Mouse (Mus musculus): ENCODE measurements around the gene Sel1l3. TPM values are rescaled to one million over a fixed set of nuclear protein-coding genes. Genes with fewer than 3 reads are reported as not detected.

Gene Sel1l3
- polyA plus RNA-seq, 1 experiment: 35.1 TPM

DNA sequence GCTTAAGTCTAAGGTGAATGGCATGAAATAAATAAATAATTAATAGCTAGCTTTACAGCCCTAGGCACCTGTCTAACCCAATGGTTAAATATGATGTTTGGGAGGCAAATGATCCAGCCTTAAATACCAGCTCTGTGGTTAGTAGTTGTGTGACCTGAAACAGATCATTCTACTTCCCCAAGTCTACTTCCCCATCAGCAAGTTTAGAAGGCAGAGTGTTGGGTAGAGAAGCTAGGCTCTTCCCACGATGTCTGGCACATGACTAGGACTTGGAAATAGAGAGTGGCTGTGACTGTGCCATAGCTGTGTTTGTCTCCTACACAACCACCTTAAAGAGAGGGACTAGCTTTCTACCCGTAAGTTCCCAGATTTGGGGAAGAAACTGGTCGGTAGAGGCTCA is 18.9 kb downstream of the Sel1l3 start:
- H3K27me3 ChIP-seq (ENCODE audit: control insufficient read depth, insufficient read depth, low read length): no peaks in the 10 kb centered on the region
- H3K36me3 ChIP-seq (ENCODE audit: control insufficient read depth, insufficient read depth, low read length): peaks cover 14% of the 10 kb centered on the region
- 87% methylated on average over 3 of the region's 3 CpGs for WGBS
- no peak overlapping the region for H3K4me3 ChIP-seq (ENCODE audit: low read depth, low read length)
- no peak for TF ChIP-seq CTCF (IDR thresholded peaks at IDR 0.05; ENCODE audit: extremely low read depth, insufficient read length, insufficient replicate concordance, low read depth, low read length)
- no peak for TF ChIP-seq POLR2A (IDR thresholded peaks at IDR 0.05; ENCODE audit: low read depth, low read length)
- H3K4me1 ChIP-seq (ENCODE audit: control insufficient read depth, insufficient read depth, insufficient read length, low read length): peaks cover 43% of the 10 kb centered on the region; the same call in 1 of the 2 replicates
- H3K27ac ChIP-seq (ENCODE audit: insufficient read depth, low read depth, low read length): no peak overlapping the region

DNA sequence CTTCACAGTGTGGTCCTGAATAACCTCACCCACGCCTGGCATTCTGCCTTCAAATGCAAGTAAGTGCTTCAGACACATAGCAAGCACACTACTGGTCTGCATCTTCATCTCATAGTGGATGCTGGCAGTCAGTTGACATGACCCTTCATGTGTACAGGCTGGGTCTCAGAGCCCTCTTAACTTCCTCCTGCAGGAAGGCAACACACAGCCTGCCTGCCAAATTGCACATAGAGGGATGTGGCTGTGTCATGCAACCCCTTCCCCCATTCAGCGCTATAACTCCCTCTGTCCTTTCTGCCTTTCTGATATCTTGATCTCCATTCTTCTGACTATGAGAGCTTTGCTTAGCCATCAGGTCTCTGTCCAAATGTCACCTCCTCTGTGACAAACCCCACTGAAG is 19.3 kb downstream of the Sel1l3 start:
- 82% methylated on average over 2 of the region's 2 CpGs for WGBS

DNA sequence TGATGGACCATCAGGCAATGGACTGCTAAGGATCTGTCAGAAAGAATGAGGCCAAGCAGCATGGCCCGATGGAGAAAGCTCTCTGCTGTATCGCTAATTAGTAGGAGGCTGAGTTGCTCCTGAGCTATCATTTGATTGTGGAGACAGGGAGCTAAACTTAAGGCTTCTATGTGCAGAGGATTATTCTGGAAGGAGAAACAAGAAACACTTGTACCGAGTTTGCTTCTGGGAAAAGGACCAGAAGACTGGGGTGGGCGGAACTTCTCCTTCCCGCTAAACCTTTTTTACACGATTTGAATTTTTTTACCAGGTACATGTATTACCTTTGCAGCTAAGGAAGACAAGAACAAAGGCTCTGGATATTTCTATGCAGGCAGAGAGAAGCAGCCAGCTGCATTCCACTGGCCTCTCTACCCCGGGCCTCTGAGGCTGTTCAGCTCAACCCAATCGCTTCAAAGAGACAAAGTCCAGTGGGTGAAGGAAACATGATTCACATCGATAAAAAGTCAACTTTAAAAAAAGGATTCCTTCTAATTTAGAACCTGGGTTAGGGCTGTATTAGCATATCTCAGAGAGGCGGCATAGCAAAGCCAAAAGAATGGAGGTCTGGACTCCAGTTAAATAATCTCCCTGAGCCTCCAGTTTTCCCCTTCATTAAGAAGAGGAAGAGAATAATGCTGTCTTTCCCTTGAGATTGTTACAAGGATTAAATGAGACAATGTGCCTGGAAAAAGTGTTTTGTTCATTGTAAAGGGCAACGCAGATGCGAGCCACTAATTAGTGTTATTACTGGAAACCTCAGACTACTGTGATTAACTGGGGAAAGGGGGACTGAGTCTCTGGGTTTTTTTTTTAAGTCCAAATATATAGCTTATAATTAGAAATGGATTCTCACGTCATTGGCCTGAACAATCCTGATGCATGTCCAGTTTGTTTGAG is 20.4 kb downstream of the Sel1l3 start:
- Histone ChIP-seq H3K27ac (ENCODE audit: insufficient read depth, low read depth, low read length) (peak overlapping the region; percentile 63), H3K36me3 (ENCODE audit: control insufficient read depth, insufficient read depth, low read length) (peaks cover 6% of the 10 kb centered on the region; the same call in 1 of the 2 replicates), H3K27me3 (ENCODE audit: control insufficient read depth, insufficient read depth, low read length) (no peaks in the 10 kb centered on the region), H3K4me3 (ENCODE audit: low read depth, low read length) (no peak overlapping the region), H3K4me1 (ENCODE audit: control insufficient read depth, insufficient read depth, insufficient read length, low read length) (peaks cover 36% of the 10 kb centered on the region; the same call in 1 of the 2 replicates)
- TF ChIP-seq POLR2A (IDR thresholded peaks at IDR 0.05; ENCODE audit: low read depth, low read length) (no peak), CTCF (IDR thresholded peaks at IDR 0.05; ENCODE audit: extremely low read depth, insufficient read length, insufficient replicate concordance, low read depth, low read length) (no peak)
- WGBS: 59% methylated on average over 13 of the region's 13 CpGs

More for the DNA sequence above, 19.3 kb downstream of the Sel1l3 start:
- no peaks in the 10 kb centered on the region for H3K27me3 ChIP-seq (ENCODE audit: control insufficient read depth, insufficient read depth, low read length)
- H3K36me3 ChIP-seq (ENCODE audit: control insufficient read depth, insufficient read depth, low read length): peaks cover 14% of the 10 kb centered on the region
- no peak overlapping the region for H3K27ac ChIP-seq (ENCODE audit: insufficient read depth, low read depth, low read length)
- peaks cover 43% of the 10 kb centered on the region; the same call in 1 of the 2 replicates for H3K4me1 ChIP-seq (ENCODE audit: control insufficient read depth, insufficient read depth, insufficient read length, low read length)
- TF ChIP-seq CTCF (IDR thresholded peaks at IDR 0.05; ENCODE audit: extremely low read depth, insufficient read length, insufficient replicate concordance, low read depth, low read length) (no peak), POLR2A (IDR thresholded peaks at IDR 0.05; ENCODE audit: low read depth, low read length) (no peak)
- no peak overlapping the region for H3K4me3 ChIP-seq (ENCODE audit: low read depth, low read length)

DNA sequence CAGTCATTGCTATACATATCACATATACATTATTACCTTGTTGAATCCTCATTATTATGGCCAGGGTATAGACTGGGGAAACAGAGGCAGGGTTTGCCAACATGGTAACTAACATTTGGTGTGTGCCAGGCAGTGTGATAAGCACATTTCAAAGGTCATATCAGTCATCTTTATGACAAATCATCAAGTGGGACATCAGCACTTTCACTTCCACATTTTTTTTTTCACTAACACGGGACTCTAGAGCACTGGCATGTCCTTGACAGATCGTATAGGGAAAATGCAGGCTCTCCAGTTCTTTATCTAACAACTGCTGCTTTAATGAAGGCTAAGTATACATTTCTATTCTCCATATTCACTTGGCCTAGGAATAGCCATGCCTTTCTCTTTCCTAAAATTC is 25.1 kb downstream of the Sel1l3 start:
- H3K4me3 ChIP-seq (ENCODE audit: low read depth, low read length): no peak overlapping the region

DNA sequence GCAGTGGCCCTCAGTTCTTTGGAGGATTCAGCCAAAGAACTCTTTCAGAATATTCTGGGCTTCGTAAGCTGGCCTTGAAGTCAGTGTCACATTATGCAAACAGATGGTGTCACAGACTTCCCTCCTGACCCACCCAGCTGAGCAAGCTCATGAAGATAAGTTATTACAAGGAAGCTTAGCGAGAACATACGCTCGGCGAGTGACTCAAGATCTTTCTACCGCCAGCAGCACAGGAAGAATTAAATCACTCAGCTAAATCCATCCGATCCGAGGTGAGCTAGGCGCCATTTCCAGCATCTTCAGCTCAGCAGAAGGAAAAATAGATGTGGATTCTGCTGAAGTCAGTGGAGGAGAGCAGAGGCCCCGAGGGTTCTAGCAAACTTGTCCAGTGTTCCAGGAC is 26.5 kb downstream of the Sel1l3 start:
- 58% methylated on average over 10 of the region's 10 CpGs for WGBS
- Histone ChIP-seq H3K27me3 (ENCODE audit: control insufficient read depth, insufficient read depth, low read length) (no peaks in the 10 kb centered on the region), H3K4me3 (ENCODE audit: low read depth, low read length) (no peak overlapping the region), H3K36me3 (ENCODE audit: control insufficient read depth, insufficient read depth, low read length) (peaks cover 27% of the 10 kb centered on the region), H3K4me1 (ENCODE audit: control insufficient read depth, insufficient read depth, insufficient read length, low read length) (peaks cover 7% of the 10 kb centered on the region; the same call in 1 of the 2 replicates), H3K27ac (ENCODE audit: insufficient read depth, low read depth, low read length) (peak overlapping the region; percentile 68)
- TF ChIP-seq POLR2A (IDR thresholded peaks at IDR 0.05; ENCODE audit: low read depth, low read length) (no peak), CTCF (IDR thresholded peaks at IDR 0.05; ENCODE audit: extremely low read depth, insufficient read length, insufficient replicate concordance, low read depth, low read length) (no peak)

More for the DNA sequence above, 25.1 kb downstream of the Sel1l3 start:
- TF ChIP-seq CTCF (IDR thresholded peaks at IDR 0.05; ENCODE audit: extremely low read depth, insufficient read length, insufficient replicate concordance, low read depth, low read length): no peak
- no peak for TF ChIP-seq POLR2A (IDR thresholded peaks at IDR 0.05; ENCODE audit: low read depth, low read length)
- Histone ChIP-seq H3K27me3 (ENCODE audit: control insufficient read depth, insufficient read depth, low read length) (no peaks in the 10 kb centered on the region), H3K4me1 (ENCODE audit: control insufficient read depth, insufficient read depth, insufficient read length, low read length) (peaks cover 13% of the 10 kb centered on the region; the same call in 1 of the 2 replicates), H3K36me3 (ENCODE audit: control insufficient read depth, insufficient read depth, low read length) (peaks cover 21% of the 10 kb centered on the region), H3K27ac (ENCODE audit: insufficient read depth, low read depth, low read length) (peak overlapping the region; percentile 38; the same call in 1 of the 2 replicates)
- WGBS: 15% methylated on average over 2 of the region's 2 CpGs

DNA sequence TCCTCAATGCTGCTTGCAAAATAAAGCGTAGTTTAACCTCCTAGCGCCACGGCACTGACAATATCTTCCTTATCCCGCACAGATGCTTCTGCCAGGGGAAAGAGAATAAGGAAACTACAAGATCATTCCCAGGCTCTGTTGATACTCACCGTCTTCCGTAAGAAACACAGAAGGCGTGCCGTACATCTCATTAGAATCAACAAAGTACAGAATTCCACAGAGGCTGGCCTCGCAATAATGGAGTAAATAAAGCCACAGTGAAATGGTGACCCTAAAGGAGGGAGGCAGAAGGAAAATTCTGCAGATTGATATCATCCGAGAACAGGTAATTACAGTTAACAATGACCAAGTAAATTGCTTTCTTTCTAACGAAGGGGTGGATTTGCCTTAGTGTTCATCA is 27.9 kb downstream of the Sel1l3 start:
- H3K27me3 ChIP-seq (ENCODE audit: control insufficient read depth, insufficient read depth, low read length): no peaks in the 10 kb centered on the region
- peaks cover 36% of the 10 kb centered on the region for H3K36me3 ChIP-seq (ENCODE audit: control insufficient read depth, insufficient read depth, low read length)
- peaks cover 5% of the 10 kb centered on the region; the same call in 1 of the 2 replicates for H3K4me1 ChIP-seq (ENCODE audit: control insufficient read depth, insufficient read depth, insufficient read length, low read length)
- TF ChIP-seq POLR2A (IDR thresholded peaks at IDR 0.05; ENCODE audit: low read depth, low read length) (no peak), CTCF (IDR thresholded peaks at IDR 0.05; ENCODE audit: extremely low read depth, insufficient read length, insufficient replicate concordance, low read depth, low read length) (no peak)
- 85% methylated on average over 11 of the region's 11 CpGs for WGBS
- H3K27ac ChIP-seq (ENCODE audit: insufficient read depth, low read depth, low read length): no peak overlapping the region
- H3K4me3 ChIP-seq (ENCODE audit: low read depth, low read length): no peak overlapping the region

DNA sequence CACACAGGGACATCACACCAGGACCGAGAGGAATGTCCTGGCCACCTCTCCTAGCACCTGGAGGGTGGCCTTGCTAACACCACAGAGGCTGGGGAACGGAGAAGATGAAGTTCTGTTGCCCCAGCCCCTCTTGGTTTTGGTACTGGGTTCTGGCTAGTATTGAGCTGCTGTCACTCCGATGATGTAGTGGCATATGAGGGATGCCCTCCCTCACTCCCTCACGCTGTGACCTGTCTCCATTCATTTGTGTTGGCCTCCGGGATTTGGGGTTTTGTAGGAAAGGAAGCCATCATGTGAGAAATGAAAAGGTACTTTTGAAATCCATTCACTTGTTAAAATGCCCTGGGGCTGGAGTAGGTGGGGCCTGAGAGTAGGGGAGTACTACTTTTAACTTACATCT is 33.8 kb downstream of the Sel1l3 start:
- Histone ChIP-seq H3K4me1 (ENCODE audit: control insufficient read depth, insufficient read depth, insufficient read length, low read length) (no peaks in the 10 kb centered on the region), H3K27me3 (ENCODE audit: control insufficient read depth, insufficient read depth, low read length) (no peaks in the 10 kb centered on the region), H3K36me3 (ENCODE audit: control insufficient read depth, insufficient read depth, low read length) (peaks cover 37% of the 10 kb centered on the region), H3K4me3 (ENCODE audit: low read depth, low read length) (no peak overlapping the region), H3K27ac (ENCODE audit: insufficient read depth, low read depth, low read length) (no peak overlapping the region)
- TF ChIP-seq CTCF (IDR thresholded peaks at IDR 0.05; ENCODE audit: extremely low read depth, insufficient read length, insufficient replicate concordance, low read depth, low read length) (no peak), POLR2A (IDR thresholded peaks at IDR 0.05; ENCODE audit: low read depth, low read length) (no peak)
- 93% methylated on average over 5 of the region's 5 CpGs for WGBS
